Mouse (Mus musculus) bone marrow, adult 2 months (tissue): ENCODE data around the gene Mpig6b.

Experiments
- CTCF ChIP-seq: fragments of 200-500 bp; IDR thresholded peaks from 2 replicates; pipeline ENCODE4 v1.5.1; 2011; ENCODE audit warnings: low read length, control low read depth; ENCODE audit not compliant: control insufficient read depth, insufficient read depth
- POLR2A ChIP-seq: fragments of 200-500 bp; IDR thresholded peaks from 2 replicates; pipeline ENCODE4 v1.6.1; 2011; ENCODE audit warnings: low read depth, mild to moderate bottlenecking, control low read depth, low read length, borderline replicate concordance; ENCODE audit not compliant: control insufficient read depth

DNA sequence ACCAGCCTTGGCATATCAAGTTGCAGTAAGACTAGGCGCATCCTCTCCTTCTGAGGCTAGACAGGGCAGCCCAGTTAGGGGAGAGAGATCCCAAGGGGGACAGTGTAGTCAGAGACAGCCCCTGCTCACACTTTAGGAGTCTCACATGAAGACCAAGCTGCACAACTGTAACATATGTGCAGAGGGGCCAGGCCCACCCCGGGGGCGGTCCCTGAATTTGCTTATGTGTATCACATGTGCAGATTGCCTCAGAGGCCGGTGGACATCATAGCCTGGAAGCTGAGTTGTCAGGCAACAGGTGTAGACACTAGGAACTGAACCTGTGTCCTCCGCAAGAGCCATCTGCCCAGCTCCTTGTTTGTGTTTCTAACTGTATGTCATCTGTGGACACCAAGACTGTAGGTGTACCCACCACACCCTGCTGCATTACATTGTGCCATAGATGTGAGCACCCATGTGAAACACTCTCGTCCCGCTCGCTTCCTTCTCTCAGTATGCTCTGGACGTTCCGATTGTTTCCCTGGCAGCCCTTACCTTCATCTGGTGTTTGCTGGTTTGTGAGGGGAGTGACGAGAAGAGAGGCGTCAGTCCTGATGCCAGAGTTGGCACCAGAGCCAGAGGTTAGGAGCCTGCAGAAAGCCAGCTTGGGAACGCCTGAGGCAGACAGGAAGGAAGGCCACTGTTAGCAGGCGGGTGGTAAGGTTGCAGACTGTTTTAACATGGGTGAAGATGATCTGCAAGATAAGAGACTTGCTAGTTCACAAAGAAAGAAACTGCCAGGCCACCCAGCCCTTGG lies 26.6 kb upstream of the Mpig6b start:
- TF ChIP-seq CTCF (no peak), POLR2A (no peak)
